Mouse (Mus musculus) hematopoietic stem cell, adult 5-6 weeks (primary cell): ENCODE data around the gene Ccdc58. TPM values are rescaled to one million over a fixed set of nuclear protein-coding genes. Genes with fewer than 3 reads are reported as not detected.
"Not testable (repeated sequence)": the region's sequence is repeated elsewhere in the genome, so short reads cannot be mapped to it uniquely, and the experiment has no call there.

Experiments
- ATAC-seq, 2 experiments: fragments of 125-278 bp in 1 of 2; replicated peaks in 1 of 2; 2 replicates each; pipeline ENCODE4 v1.8.0; 2016 to 2017; ENCODE audit warnings: inconsistent platforms in 2 of 2, mild to moderate bottlenecking in 2 of 2, moderate number of reproducible peaks in 2 of 2, low read depth in 1 of 2, moderate TSS enrichment in 1 of 2; ENCODE audit not compliant: low FRiP score in 2 of 2, poor library complexity in 2 of 2, severe bottlenecking in 2 of 2, insufficient read depth in 1 of 2, low TSS enrichment in 1 of 2
- total RNA-seq: library from RNA; stranded (forward); fragments of 172-1452, 232-1000 nt; gene quantifications from 2 replicates; pipeline ENCODE4 v1.2.3, GENCODE M21; 2017

The Ccdc58 gene
- 59.4 and 73.5 TPM in 2 replicates for total RNA-seq

GRCm38 (mm10) chr16:36071450-36072379 is at the start of gene Ccdc58, which contains the start of gene Fam162a:
Gene Ccdc58 (plus strand): TSS chr16:36071685.
Gene Fam162a (minus strand): TSS chr16:36071594.
- ATAC-seq, result peak; percentile 85 to 94

- ATAC-seq, result not testable (repeated sequence)
Measured at GRCm38 (mm10) chr16:36028120-36028519, 43.4 kb upstream of the Ccdc58 start.

DNA sequence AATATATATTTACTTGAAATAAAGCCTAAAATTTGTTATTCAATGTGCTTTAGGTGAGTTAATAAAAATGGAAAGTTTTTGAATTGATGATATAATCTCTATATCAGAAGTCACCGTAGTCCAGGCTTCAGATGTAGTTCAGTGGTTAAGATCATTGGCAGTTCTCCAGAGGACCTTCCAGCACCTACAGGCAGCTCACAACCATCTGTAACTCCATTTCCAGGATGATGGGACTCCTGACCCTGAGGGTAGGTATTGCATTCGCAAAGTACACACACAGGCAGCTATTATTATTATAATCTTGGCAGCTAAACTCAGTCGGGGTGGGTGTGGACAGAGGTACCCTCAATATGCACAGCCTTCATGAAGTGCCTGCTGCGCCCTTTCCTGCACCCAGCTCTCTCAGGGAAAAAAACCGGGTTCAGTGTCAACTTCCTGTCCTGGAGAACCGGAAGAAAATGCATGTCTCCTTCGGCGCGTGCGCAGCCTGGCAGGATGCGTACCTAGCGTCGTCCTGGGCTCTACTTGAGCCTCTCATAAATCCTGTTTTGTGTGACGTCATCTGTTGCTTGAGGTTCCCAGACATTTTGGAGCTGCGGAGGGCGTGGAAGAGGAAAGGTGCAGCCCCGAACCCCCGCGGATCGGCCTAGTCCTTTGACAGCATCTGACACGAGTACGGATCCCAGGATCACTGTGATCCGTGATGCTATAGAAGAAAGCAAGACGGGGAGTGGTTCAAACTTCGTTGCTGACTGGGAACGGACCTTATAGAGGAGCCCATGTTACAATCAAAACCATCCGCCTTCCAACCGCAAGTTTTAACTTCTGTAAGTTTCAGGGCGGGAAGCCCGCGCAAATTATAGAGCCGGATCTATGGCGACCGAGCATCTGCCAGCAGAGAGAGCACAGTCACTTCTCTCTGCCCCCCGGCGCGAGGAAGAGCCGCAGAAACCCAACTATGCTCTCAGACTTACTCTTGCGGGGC is 30.6 kb upstream of the Ccdc58 start, which contains the start of gene Wdr5b:
TSS of gene Wdr5b (plus strand) at position 551 of the 985 bp plus-strand sequence.
- peak; percentile 97 to 99 for ATAC-seq

GRCm38 (mm10) chr16:36041625-36042020 is 29.9 kb upstream of the Ccdc58 start:
- ATAC-seq, result no peak

GRCm38 (mm10) chr16:36043073-36043472 is 28.4 kb upstream of the Ccdc58 start:
- ATAC-seq, result no peak

- no peak for ATAC-seq
Measured at GRCm38 (mm10) chr16:36043964-36044363, 27.5 kb upstream of the Ccdc58 start.

DNA sequence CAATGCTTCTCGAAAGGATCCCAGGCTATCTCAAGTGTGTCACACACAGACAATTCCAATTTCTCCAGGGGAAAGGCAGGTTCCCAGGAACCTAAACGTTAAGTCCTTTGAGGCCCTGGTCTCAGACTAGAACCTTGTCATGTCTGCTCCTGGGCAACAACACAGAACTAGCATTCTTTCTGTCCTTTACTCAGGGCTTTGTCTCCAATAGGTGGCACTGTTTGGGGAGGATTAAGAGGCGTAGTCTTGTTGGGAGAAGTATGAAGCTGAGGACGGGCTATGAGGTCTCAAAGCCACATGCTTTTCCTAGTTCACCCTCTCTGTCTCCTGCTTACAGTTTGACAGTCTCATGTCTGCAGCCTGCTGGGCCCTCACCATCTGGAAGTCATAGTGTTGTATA is 23.9 kb upstream of the Ccdc58 start:
- no peak for ATAC-seq

- no peak for ATAC-seq
Measured at GRCm38 (mm10) chr16:36051491-36051890, 20.0 kb upstream of the Ccdc58 start.

DNA sequence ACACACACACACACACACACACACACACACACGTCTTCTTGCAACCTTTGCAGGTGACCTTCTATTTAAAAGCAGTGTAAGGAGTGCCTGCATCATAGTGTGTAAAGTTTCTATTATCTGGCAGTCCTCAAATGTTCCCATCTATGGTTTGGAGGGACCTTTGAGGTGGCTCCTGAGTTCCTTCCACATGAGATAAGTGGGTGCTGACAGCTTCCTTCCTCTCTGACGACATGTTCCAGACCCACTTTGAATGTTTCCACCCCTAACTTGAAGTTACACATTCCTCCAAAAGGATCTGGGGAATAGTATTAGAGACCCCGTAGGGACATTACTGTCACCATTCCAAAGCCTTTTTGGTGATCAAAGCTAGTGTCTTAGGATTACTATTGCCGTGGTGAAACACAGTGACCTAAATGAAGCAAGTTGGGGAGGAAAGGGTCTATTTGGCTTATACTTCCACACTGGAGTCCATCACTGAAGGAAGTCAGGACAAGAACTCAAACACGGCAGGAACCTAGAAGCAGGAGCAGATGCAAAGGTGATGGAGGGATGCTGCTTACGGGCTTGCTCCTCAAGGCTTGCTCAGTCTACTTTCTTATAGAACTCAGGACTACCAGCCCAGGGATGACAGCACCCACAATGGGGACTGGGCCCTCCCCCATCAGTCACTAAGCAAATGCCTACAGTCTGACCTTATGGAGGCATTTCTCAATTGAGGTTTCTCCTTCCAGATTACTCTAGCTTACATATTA is 17.8 kb upstream of the Ccdc58 start:
- ATAC-seq, result no peak

DNA sequence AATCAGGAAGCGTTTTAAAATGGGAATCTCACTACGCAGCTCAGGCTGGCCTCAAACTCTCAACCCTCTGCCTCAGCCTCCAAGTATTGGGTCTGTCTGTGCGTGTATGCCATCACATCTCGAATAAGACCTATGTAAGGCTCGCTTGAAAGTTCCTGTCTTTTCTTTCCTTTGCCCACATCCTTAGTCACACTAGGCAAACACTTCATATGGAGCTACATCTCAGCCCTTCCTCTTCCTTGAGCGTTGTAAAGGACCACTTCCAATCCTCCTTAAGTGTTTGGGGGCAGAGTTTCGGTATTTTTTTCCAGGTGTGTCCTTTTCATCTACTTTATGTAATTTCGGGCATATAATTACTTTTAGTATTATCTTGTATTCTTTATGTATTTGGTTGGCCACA is 16.6 kb upstream of the Ccdc58 start:
- ATAC-seq, result no peak

DNA sequence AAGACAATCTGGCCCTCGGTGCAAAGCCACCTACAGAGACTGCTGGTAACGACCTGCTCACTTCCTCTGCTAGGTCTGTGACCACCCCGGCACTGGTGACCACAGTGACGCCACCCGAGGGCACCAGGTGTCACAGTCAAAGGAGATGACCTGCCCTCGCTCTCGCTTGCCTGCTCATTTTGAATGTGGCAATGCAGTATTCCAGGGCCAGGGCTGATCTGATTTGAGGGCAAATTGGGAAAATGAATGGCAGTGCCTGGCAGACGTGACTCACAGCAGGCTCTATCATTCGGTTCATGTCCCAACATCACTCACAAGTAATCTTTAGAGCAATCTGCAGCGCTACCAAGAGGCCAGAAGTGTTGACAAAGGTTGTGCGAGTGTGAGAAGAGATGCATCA is 15.1 kb upstream of the Ccdc58 start:
- no peak for ATAC-seq

GRCm38 (mm10) chr16:36057933-36058475 is 13.5 kb upstream of the Ccdc58 start:
- no peak for ATAC-seq

DNA sequence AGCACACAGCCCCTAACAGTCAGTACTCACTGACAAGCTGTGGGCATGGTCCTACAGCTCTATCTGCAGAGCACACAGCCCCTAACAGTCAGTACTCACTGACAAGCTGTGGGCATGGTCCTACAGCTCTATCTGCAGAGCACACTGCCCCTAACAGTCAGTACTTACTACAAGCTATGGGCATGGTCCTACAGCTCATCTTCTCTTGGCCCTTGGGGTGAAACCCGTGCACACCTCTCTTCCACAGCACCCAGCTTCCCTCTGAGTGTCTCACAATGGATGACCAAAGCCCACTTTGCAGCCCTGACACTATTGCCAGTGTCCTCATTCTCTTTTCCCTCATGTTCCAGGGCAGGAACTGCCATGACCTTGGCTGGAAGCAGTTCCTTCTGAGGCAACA is 9.0 kb upstream of the Ccdc58 start:
- ATAC-seq, result not testable (repeated sequence)

- ATAC-seq, result no peak
Measured at GRCm38 (mm10) chr16:36063315-36063714, 8.2 kb upstream of the Ccdc58 start.

DNA sequence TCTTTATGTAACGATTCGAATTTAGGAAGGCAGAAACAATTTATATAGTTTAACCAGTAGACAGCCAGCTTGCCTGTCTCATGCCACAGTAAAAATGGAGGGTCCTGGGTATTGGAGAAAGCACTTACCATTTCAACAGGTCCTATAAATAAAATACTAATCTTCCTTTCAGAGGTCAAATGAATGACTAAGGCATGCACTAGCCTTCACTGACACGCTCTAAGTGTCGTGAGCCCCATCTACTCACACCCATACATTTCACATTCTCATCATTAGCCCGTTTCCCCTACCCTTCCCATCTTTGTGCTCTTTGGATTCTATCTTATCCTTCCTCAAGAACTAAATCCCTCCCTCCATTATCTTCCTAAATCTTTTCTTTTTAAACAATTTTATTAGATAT is 6.6 kb upstream of the Ccdc58 start:
- no peak for ATAC-seq

DNA sequence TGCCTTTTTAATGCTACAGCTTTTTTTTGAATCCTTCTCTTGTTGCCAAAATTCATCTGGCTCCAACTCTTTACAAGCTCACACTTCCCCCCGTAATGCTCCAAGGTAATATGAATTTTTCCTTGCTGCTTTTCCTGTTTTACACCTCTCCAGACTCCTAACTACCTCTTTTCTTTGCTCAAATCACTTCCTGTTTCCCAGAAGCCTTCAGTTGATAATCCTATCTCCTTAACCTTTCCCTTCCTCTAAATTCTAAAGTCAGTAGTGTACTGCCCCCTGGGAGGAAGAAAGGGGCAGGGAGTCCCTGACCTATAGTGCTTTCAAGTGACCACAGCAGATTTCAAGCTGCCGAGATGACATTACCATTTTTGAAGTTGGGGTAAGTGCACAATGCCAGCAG is 3.8 kb upstream of the Ccdc58 start:
- ATAC-seq, result no peak

- ATAC-seq, result no peak
Measured at GRCm38 (mm10) chr16:36068356-36068755, 3.1 kb upstream of the Ccdc58 start.
